Mouse (Mus musculus): ENCODE measurements around the gene C1rb. TPM values are rescaled to one million over a fixed set of nuclear protein-coding genes. Genes with fewer than 3 reads are reported as not detected.
"Not testable (repeated sequence)": the region's sequence is repeated elsewhere in the genome, so short reads cannot be mapped to it uniquely, and the experiment has no call there.

C1rb gene
- total RNA-seq, 2 experiments from 2014 or later: not detected

DNA sequence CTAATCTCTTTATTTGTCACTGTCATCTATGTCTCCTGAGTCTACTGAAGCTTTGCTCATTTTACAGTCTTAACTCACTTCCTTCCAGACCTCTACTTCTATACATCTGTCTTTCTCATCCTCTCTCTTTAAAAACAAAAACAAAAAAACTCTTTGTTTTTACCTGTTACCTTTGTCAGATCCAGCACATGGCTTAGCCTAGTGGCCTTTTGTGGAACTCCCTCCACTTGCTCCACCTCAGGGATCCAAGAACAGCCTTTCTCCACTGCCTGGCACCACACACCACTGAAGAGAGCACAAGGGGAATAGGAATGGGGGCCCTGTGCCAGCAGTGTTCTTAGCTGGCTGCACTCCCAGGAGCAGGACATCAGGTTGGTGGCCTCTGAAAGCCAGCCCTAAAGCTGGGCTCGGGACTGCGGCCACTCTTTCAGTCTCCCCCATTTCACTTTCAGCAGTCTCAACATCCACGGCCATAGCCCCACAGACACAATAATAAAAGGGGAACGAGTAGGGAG is 22.1 kb downstream of the C1rb start:
- ATAC-seq (ENCODE audit: poor library complexity, severe bottlenecking): no peak

GRCm38 (mm10) chr6:124593121-124593520 is 23.0 kb downstream of the C1rb start:
- no peak for ATAC-seq (ENCODE audit: poor library complexity, severe bottlenecking)

GRCm38 (mm10) chr6:124602031-124602430 is 31.9 kb downstream of the C1rb start:
- no peak for ATAC-seq (ENCODE audit: poor library complexity, severe bottlenecking)

DNA sequence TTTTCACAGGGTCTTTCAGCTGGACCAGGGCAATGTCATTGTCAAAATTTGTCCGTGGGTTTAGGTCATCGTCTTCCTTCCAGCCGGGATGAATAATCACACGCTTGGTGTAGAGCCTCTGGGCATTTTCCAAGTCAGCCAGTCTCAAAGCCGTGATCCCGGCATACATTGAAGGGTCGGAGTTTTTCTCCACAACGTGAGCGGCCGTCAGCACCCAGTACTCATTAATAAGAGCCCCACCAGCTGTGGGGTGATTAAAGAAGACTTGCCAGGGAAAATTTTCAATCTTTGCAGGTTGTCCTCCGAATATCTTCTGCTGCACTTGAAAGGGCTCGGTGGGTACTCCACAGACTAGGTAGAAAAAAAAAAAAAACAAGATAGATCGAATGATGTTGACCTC is 55.5 kb downstream of the C1rb start:
- ATAC-seq (ENCODE audit: poor library complexity, severe bottlenecking): no peak

DNA sequence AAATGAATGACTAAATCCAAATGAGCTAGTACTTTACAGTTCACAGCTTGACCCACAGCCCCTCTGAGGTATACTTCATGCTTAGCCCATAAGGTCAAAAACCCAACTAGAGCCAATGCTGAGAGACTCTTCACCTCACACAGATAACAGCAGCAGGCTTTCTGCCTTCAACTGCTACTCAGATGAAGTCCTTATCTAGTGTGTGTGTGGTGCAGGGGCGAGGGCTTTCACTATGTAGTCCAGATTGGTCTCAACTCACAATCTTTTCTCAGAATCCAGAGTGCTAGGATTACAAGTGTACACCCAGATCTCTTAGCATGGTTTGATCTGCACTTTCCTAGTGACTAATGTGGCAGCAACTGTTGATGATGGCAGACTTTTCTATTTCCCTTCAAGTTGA is 56.1 kb downstream of the C1rb start:
- ATAC-seq (ENCODE audit: poor library complexity, severe bottlenecking): not testable (repeated sequence)

DNA sequence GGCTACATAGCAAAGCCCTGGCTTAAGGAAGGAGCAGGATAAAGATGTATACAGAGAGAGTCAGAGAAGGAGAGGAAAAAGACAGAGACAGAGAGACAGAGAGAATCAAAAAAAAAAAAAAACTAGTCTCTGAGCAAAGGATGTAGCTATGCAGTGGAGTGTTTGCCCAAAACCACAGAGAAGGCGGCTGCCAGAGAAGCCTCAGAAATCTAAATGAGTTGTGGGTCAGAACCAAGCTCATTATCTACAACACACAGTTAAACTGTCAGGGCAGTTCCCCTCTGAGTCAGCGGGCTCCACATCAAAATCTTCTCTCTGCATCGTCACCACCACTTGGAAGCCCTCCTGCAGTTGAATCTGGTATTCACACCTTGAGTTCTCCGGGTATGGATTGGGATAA is 60.7 kb downstream of the C1rb start:
- no peak for ATAC-seq (ENCODE audit: poor library complexity, severe bottlenecking)

Other genes starting within 250 kb of the C1rb start
- 16.1 and 16.8 TPM in 2 replicates for gene Pex5, start 155.2 kb upstream of the C1rb start, total RNA-seq (2015)
- 17.7 and 18.4 TPM in 2 replicates for gene Pex5, start 155.2 kb upstream of the C1rb start, total RNA-seq (2017)
- 0.11 and 1.2 TPM in 2 replicates for gene Clstn3, start 105.5 kb upstream of the C1rb start, total RNA-seq (2015)
- 0.51 and 0.73 TPM in 2 replicates for gene Clstn3, start 105.5 kb upstream of the C1rb start, total RNA-seq (2017)
- gene C1rl, start 77.2 kb upstream of the C1rb start, total RNA-seq (2015): 9.2 and 11.8 TPM in 2 replicates
- gene C1rl, start 77.2 kb upstream of the C1rb start, total RNA-seq (2017): 15.1 and 15.9 TPM in 2 replicates
- 4.7 and 4.8 TPM in 2 replicates for gene C1ra, start 57.9 kb upstream of the C1rb start, total RNA-seq (2015)
- 3.4 and 3.8 TPM in 2 replicates for gene C1ra, start 57.9 kb upstream of the C1rb start, total RNA-seq (2017)
- gene C1s1, start 27.9 kb upstream of the C1rb start, total RNA-seq (2015): 0.14 TPM in 1 of 2 replicates, not detected in the other
- 0.28 and 1.0 TPM in 2 replicates for gene C1s1, start 27.9 kb upstream of the C1rb start, total RNA-seq (2017)
- not detected in 2 replicates for gene C1s2, start 65.8 kb downstream of the C1rb start, total RNA-seq (2015)
- 0.16 TPM in 1 of 2 replicates, not detected in the other for gene C1s2, start 65.8 kb downstream of the C1rb start, total RNA-seq (2017)
- 32.8 and 48.3 TPM in 2 replicates for gene Lpcat3, start 92.7 kb downstream of the C1rb start, total RNA-seq (2015)
- gene Lpcat3, start 92.7 kb downstream of the C1rb start, total RNA-seq (2017): 22.4 and 24.8 TPM in 2 replicates
- gene Emg1, start 141.9 kb downstream of the C1rb start, total RNA-seq (2015): 144 and 179 TPM in 2 replicates
- 170 and 206 TPM in 2 replicates for gene Emg1, start 141.9 kb downstream of the C1rb start, total RNA-seq (2017)
- 99.5 and 115 TPM in 2 replicates for gene Phb2, start 142.0 kb downstream of the C1rb start, total RNA-seq (2015)
- 152 and 160 TPM in 2 replicates for gene Phb2, start 142.0 kb downstream of the C1rb start, total RNA-seq (2017)
- gene Ptpn6, start 168.4 kb downstream of the C1rb start, total RNA-seq (2015): 308 and 336 TPM in 2 replicates
- 1,009 and 1,024 TPM in 2 replicates for gene Ptpn6, start 168.4 kb downstream of the C1rb start, total RNA-seq (2017)
- gene Grcc10, start 171.1 kb downstream of the C1rb start, total RNA-seq (2015): 177 and 203 TPM in 2 replicates
- gene Grcc10, start 171.1 kb downstream of the C1rb start, total RNA-seq (2017): 121 and 136 TPM in 2 replicates
- not detected in 2 replicates for gene Gm45234, start 185.7 kb downstream of the C1rb start, total RNA-seq (2015)
- gene Gm45234, start 185.7 kb downstream of the C1rb start, total RNA-seq (2017): not detected in 2 replicates
- 25.7 and 29.8 TPM in 2 replicates for gene Atn1, start 186.2 kb downstream of the C1rb start, total RNA-seq (2015)
- 3.0 and 10.9 TPM in 2 replicates for gene Atn1, start 186.2 kb downstream of the C1rb start, total RNA-seq (2017)
- not detected in 2 replicates for gene Eno2, start 199.4 kb downstream of the C1rb start, total RNA-seq (2015)
- not detected in 2 replicates for gene Eno2, start 199.4 kb downstream of the C1rb start, total RNA-seq (2017)
- not detected in 2 replicates for gene Lrrc23, start 209.4 kb downstream of the C1rb start, total RNA-seq (2015)
- 0.26 and 3.9 TPM in 2 replicates for gene Lrrc23, start 209.4 kb downstream of the C1rb start, total RNA-seq (2017)
- gene Spsb2, start 238.4 kb downstream of the C1rb start, total RNA-seq (2015): 5.1 and 8.0 TPM in 2 replicates
- gene Spsb2, start 238.4 kb downstream of the C1rb start, total RNA-seq (2017): 10.3 and 14.0 TPM in 2 replicates
- gene Tpi1, start 244.0 kb downstream of the C1rb start, total RNA-seq (2015): 134 and 144 TPM in 2 replicates
- gene Tpi1, start 244.0 kb downstream of the C1rb start, total RNA-seq (2017): 93.8 and 113 TPM in 2 replicates